Mouse (Mus musculus): ENCODE measurements around the gene Dnmt3b. TPM values are rescaled to one million over a fixed set of nuclear protein-coding genes. Genes with fewer than 3 reads are reported as not detected.
"Not testable (repeated sequence)": the region's sequence is repeated elsewhere in the genome, so short reads cannot be mapped to it uniquely, and the experiment has no call there.

The Dnmt3b gene
- total RNA-seq, 4 experiments from 2014 or later, result 2.1 to 3.9 (median 2.8) TPM

DNA sequence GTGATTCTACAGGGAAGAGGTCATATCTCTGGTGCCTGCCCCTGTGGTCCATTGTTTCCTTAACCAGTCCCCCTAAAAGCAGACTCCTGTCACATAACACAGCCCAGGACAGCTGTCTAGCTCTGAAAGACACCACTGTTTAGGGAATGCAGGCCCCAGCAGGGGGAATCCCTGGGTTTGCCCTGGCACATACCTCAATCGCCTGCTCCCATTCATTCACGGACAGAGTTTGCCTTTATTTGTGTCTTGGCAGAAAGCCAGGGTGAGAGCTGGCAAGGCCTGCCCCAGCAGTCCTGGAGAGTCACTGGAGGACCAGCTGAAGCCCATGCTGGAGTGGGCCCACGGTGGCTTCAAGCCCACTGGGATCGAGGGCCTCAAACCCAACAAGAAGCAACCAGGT is 64.0 kb downstream of the Dnmt3b start:
- peak; percentile 22 for DNase-seq

DNA sequence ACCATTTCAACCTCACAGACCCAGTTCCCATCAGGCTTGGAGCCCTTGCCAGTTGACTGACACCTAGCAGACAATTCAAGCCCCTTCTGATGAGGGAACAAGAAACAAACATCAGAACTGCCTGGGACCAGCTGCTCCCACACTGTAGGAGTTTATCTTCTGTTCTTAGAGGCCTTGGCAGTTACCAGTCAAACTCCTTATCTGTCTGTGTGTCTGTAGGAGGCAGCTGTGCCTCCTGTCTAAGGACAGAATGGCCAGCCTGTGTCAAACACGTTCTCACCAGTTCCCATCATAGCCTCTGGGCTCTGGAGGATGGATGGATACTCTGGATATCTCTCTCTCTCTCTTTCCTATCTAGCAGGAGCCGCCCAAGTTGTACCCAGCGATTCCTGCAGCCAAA is 68.6 kb downstream of the Dnmt3b start:
- DNase-seq, result not testable (repeated sequence)

DNA sequence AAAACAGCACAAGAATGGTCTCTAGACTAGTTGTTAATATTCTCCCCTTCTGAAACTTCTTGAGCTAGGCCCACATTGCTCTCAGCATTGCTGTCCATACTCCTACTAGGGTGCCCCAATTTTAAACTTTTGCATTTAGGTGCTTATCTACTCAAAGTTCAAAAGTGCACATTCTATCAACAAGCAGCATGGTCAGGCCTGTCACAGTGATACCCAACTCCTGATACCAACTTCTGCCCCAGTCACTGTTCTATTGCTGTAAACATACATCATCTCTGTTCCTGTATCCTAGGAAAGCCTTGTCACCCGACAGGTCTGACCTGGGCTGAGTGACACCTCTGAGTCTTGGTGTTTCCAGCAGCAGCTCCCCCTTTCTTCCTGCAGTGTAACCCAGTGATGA is 73.8 kb downstream of the Dnmt3b start:
- no peak for DNase-seq

DNA sequence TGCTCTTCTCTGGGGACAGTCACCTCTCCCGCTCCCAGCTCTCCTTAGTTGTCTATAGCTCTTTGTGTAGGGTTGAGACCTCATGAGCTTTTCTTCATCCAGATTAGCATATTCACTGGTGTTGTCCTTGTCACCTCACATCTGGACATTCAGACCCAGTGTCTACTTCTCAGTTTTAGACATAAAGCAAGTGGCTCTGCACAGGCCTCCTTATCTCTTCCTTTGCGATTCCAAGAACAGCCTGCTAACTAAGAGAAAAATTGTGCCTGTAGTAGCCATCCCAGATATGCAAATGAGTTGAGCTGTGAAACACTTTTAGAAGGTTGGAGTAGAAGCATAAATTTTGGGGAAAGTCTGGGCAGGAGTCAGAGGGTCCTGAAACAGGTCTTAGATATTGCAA is 75.2 kb downstream of the Dnmt3b start:
- DNase-seq, result no peak

DNA sequence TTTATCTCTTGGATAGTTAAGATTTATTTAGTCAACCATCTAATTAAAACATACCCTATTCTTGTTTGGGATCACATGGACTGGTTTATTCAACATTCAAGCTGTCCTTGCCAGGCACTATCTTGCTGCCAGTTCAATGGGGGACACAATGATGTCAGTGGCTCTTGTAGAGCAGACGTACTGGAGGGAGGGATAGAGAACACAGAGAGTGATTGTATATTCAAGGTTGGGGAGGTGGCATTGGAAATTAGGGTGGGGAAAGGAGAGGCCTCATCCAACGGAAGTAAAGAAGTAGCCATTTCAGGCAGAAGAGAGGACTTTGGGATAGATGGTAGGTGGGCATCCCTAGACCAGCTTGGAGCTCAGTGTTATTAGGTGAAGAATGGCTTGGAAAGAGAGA is 75.6 kb downstream of the Dnmt3b start:
- no peak for DNase-seq

DNA sequence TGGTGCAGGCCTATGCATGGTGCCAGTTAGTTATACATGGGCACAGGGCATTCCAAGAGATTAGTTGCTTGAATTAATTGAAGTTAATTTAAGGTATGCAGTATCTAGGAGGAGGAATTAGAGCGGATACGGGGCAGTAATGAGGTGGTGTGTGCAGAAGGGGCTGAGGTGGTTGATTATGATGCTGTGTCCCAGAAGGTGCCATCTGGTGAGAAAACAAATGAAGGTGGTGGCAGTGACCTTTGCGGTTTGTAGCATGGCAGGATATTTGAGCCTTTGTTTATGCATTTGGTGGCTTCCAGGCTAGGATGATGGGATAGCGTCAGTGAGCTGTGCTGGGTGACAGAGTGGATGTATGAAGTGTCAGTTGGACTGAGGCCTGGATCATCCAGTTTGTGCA is 76.0 kb downstream of the Dnmt3b start:
- no peak for DNase-seq

DNA sequence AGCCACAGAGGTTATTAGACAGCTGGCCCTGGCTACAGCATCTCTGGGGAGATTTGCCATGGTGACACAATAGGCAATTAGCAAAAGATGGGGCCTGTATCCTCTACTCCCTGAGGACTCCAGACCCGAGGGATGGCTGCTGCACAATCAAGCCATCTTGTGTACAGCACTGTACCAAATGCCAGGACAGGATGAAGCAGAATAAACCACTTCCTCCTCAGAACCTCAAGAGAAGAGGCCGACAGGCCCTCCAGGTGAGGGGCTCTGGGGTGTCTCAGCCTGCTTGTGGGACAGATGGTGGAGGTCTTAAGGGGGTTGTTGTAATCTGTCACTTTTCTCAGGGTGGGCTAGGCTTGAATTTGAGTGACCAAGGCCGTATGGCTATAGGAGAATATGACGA is 84.8 kb downstream of the Dnmt3b start:
- DNase-seq, result no peak

Other genes starting within 250 kb of the Dnmt3b start
- gene 4930404H24Rik, start 156.7 kb upstream of the Dnmt3b start, total RNA-seq (2022), result not detected
- 10 to 100 TPM in 3 of 4 experiments, 1 to 10 TPM in 1; 9.9 to 19.6 (median 12.8) TPM for gene Nol4l, start 119.5 kb upstream of the Dnmt3b start, total RNA-seq (2022)
- gene Commd7, start 16.7 kb upstream of the Dnmt3b start, total RNA-seq (2022), result 10 to 100 TPM; 39.0 to 48.0 (median 45.0) TPM
- gene Dnmt3c, start 47.2 kb downstream of the Dnmt3b start, total RNA-seq (2022), result not detected
- 100 to 1,000 TPM in 3 of 4 experiments, 10 to 100 TPM in 1; 72.9 to 117 (median 101) TPM for gene Mapre1, start 91.8 kb downstream of the Dnmt3b start, total RNA-seq (2022)
- under 1 TPM; 0.12 to 0.80 (median 0.63) TPM for gene Efcab8, start 130.5 kb downstream of the Dnmt3b start, total RNA-seq (2022)
- not detected for gene Sun5, start 221.6 kb downstream of the Dnmt3b start, total RNA-seq (2022)
- gene Bpifb2, start 225.6 kb downstream of the Dnmt3b start, total RNA-seq (2022), result under 1 TPM in 1 of 4 experiments, not detected in 3; 0.17 TPM

Data from adrenal gland, adult 8-10 months (tissue).